Mouse (Mus musculus) megakaryocyte-erythroid progenitor cell, adult 5-6 weeks (primary cell): ENCODE data around the gene Ipp. TPM values are rescaled to one million over a fixed set of nuclear protein-coding genes. Genes with fewer than 3 reads are reported as not detected.

Experiments
- ATAC-seq: replicated peaks from 2 replicates; pipeline ENCODE4 v1.8.0; 2016; ENCODE audit warnings: mild to moderate bottlenecking, inconsistent platforms; ENCODE audit not compliant: severe bottlenecking, poor library complexity, low FRiP score, low TSS enrichment
- total RNA-seq, 2 experiments: library from RNA; stranded (forward) in 1 of 2; stranded (reverse) in 1 of 2; fragments of 200-1000, 215-1000 nt in 1 of 2; fragments of >200 nt in 1 of 2; fragmentation: Nextera tagmentation in 1 of 2; gene quantifications; 2 replicates each; pipeline ENCODE4 v1.2.3; 2014 to 2017

Gene Ipp
- total RNA-seq, 2 experiments from 2014 or later: 8.7 to 21.7 TPM

GRCm38 (mm10) chr4:116556561-116557305 lies 49.4 kb downstream of the Ipp start:
- ATAC-seq: peak; percentile 90

- ATAC-seq: peak; percentile 89
These were observed 50.2 kb downstream of the Ipp start, which contains the start of gene Gpbp1l1 for GRCm38 (mm10) chr4:116557306-116558121. TSS of gene Gpbp1l1 (plus strand) at chr4:116557658.

DNA sequence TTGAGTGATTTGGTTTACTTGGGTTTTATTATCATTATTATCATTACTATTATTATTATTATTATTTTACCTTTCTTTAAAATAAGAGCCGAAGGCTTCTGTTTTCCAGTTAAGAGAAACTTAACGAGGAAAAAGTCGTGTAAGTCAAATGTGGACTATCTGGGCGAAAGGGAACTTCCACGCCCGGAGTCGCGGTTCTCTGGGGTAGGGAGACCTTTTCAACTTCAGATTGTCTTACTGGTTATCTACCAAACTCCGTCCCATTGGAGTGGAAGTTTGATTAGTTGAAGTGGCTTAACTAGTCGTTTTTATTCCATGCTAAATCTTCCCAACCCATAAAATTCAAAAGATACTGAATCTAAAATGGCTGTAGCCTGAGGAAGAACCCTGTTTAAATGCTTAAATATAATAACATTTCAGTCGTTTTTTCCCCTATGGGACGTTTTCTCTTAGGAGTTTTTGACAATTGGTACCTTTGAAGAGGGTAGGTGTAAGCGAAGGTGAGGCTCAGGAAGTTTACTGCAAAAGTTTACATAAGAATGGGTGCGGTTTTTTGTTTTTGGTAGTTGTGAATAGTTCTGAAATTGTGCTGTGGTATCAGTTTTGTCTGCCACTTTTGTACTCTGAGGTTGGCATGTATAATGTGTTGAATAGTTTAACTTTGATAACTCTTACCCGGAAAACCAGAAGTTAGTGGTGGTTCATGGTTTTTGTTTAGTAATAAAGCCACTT lies 51.0 kb downstream of the Ipp start:
- no peak for ATAC-seq

Other genes with a start within 250 kb of the Ipp start
- 32.2 and 47.0 TPM in 2 replicates for gene Mast2, start 43.4 kb upstream of the Ipp start, total RNA-seq (2014; fragmentation: Nextera tagmentation)
- gene Mast2, start 43.4 kb upstream of the Ipp start, total RNA-seq (2017): 7.8 and 32.7 TPM in 2 replicates
- 40.3 and 44.1 TPM in 2 replicates for gene Tmem69, start 48.4 kb downstream of the Ipp start, total RNA-seq (2014; fragmentation: Nextera tagmentation)
- 16.1 and 21.7 TPM in 2 replicates for gene Tmem69, start 48.4 kb downstream of the Ipp start, total RNA-seq (2017)
- 75.6 and 95.2 TPM in 2 replicates for gene Gpbp1l1, start 50.1 kb downstream of the Ipp start, total RNA-seq (2014; fragmentation: Nextera tagmentation)
- 136 and 168 TPM in 2 replicates for gene Gpbp1l1, start 50.1 kb downstream of the Ipp start, total RNA-seq (2017)
- gene Ccdc17, start 89.1 kb downstream of the Ipp start, total RNA-seq (2014; fragmentation: Nextera tagmentation): 2.9 and 5.7 TPM in 2 replicates
- 2.5 and 3.3 TPM in 2 replicates for gene Ccdc17, start 89.1 kb downstream of the Ipp start, total RNA-seq (2017)
- 195 and 210 TPM in 2 replicates for gene Nasp, start 120.4 kb downstream of the Ipp start, total RNA-seq (2014; fragmentation: Nextera tagmentation)
- 594 and 624 TPM in 2 replicates for gene Nasp, start 120.4 kb downstream of the Ipp start, total RNA-seq (2017)
- gene Akr1a1, start 144.1 kb downstream of the Ipp start, total RNA-seq (2014; fragmentation: Nextera tagmentation): 163 and 243 TPM in 2 replicates
- 460 and 502 TPM in 2 replicates for gene Akr1a1, start 144.1 kb downstream of the Ipp start, total RNA-seq (2017)
- 158 and 208 TPM in 2 replicates for gene Prdx1, start 178.0 kb downstream of the Ipp start, total RNA-seq (2014; fragmentation: Nextera tagmentation)
- 268 and 287 TPM in 2 replicates for gene Prdx1, start 178.0 kb downstream of the Ipp start, total RNA-seq (2017)
- 26.8 and 30.1 TPM in 2 replicates for gene Mmachc, start 200.9 kb downstream of the Ipp start, total RNA-seq (2014; fragmentation: Nextera tagmentation)
- 25.7 and 26.4 TPM in 2 replicates for gene Mmachc, start 200.9 kb downstream of the Ipp start, total RNA-seq (2017)
- 47.0 and 68.3 TPM in 2 replicates for gene Ccdc163, start 201.0 kb downstream of the Ipp start, total RNA-seq (2014; fragmentation: Nextera tagmentation)
- gene Ccdc163, start 201.0 kb downstream of the Ipp start, total RNA-seq (2017): 10.8 and 16.3 TPM in 2 replicates
- 2.7 and 4.1 TPM in 2 replicates for gene Tesk2, start 213.4 kb downstream of the Ipp start, total RNA-seq (2014; fragmentation: Nextera tagmentation)
- 2.1 and 2.6 TPM in 2 replicates for gene Tesk2, start 213.4 kb downstream of the Ipp start, total RNA-seq (2017)